Mouse (Mus musculus) heart, postnatal 0 days (tissue): ENCODE measurements around the gene Bmp2k.

Experiments
- CTCF ChIP-seq: IDR thresholded peaks from 2 replicates; pipeline ENCODE4 v1.5.1; 2016; ENCODE audit warnings: antibody characterized with exemption, control low read depth, low read depth
- EP300 ChIP-seq: IDR thresholded peaks from 2 replicates; pipeline ENCODE4 v1.6.1; 2016; ENCODE audit warnings: antibody characterized with exemption, low read depth

- TF ChIP-seq CTCF (no peak), EP300 (no peak)
Observed at GRCm38 (mm10) chr5:96988880-96989279, 8.6 kb upstream of the Bmp2k start.
